Mouse (Mus musculus) spleen, postnatal 14 days (tissue): Measurements from ENCODE around the gene Pck1.

Experiments used
- DNase-seq, 2 experiments: peaks; one replicate each; pipeline ENCODE4 v3.0.0; 2021 to 2022; ENCODE audit warnings: low spot score in 2 of 2

The Pck1 gene

DNA sequence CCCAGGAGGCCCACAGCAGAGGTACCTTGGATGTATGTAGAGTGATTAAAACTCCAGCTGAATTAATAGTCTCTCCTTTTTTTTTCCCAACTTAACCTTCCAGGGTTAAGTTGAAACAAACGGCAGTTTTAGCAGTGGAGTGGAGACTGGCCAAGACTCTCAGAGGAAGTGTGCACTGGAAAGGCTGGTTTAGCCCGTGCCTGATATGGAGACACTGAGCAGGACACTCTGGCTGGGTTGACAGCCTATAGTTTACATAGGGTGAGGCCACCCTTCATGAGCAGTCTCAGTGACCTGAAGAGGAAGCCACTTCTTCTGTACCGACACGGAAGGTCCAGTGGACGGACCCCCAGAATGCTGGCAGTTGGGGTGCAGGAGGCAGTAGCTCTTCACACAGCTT is 1.5 kb upstream of the Pck1 start:
- no peak for DNase-seq

GRCm38 (mm10) chr2:173151784-173152284 is 1.0 kb upstream of the Pck1 start:
- DNase-seq: no peak

DNA sequence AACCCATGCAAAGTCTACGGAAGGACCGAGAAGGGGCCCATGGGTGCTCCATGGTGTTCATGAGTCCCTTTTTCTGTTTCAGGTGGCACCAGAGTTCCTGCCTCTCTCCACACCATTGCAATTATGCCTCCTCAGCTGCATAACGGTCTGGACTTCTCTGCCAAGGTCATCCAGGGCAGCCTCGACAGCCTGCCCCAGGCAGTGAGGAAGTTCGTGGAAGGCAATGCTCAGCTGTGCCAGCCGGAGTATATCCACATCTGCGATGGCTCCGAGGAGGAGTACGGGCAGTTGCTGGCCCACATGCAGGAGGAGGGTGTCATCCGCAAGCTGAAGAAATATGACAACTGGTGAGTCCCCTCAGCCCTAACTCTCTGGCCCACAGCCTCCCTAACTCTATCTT is 418 bp downstream of the Pck1 start:
- no peak for DNase-seq

- no peak for DNase-seq
Measured at GRCm38 (mm10) chr2:173154513-173154912, 1.7 kb downstream of the Pck1 start.

GRCm38 (mm10) chr2:173154962-173155361 is 2.1 kb downstream of the Pck1 start:
- DNase-seq: no peak

GRCm38 (mm10) chr2:173155907-173156306 is 3.1 kb downstream of the Pck1 start:
- DNase-seq: no peak

DNA sequence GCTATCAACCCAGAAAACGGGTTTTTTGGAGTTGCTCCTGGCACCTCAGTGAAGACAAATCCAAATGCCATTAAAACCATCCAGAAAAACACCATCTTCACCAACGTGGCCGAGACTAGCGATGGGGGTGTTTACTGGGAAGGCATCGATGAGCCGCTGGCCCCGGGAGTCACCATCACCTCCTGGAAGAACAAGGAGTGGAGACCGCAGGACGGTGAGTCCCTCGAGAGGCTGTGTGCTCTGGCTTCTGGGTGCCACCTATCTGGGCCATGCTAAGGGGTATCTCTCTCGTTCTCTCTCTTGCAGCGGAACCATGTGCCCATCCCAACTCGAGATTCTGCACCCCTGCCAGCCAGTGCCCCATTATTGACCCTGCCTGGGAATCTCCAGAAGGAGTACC is 4.1 kb downstream of the Pck1 start:
- no peak for DNase-seq

GRCm38 (mm10) chr2:173157376-173157775 is 4.5 kb downstream of the Pck1 start:
- no peak for DNase-seq

- DNase-seq: no peak
Measured at GRCm38 (mm10) chr2:173157871-173158270, 5.0 kb downstream of the Pck1 start.

GRCm38 (mm10) chr2:173158390-173159055 is 5.7 kb downstream of the Pck1 start:
- DNase-seq: no peak

DNA sequence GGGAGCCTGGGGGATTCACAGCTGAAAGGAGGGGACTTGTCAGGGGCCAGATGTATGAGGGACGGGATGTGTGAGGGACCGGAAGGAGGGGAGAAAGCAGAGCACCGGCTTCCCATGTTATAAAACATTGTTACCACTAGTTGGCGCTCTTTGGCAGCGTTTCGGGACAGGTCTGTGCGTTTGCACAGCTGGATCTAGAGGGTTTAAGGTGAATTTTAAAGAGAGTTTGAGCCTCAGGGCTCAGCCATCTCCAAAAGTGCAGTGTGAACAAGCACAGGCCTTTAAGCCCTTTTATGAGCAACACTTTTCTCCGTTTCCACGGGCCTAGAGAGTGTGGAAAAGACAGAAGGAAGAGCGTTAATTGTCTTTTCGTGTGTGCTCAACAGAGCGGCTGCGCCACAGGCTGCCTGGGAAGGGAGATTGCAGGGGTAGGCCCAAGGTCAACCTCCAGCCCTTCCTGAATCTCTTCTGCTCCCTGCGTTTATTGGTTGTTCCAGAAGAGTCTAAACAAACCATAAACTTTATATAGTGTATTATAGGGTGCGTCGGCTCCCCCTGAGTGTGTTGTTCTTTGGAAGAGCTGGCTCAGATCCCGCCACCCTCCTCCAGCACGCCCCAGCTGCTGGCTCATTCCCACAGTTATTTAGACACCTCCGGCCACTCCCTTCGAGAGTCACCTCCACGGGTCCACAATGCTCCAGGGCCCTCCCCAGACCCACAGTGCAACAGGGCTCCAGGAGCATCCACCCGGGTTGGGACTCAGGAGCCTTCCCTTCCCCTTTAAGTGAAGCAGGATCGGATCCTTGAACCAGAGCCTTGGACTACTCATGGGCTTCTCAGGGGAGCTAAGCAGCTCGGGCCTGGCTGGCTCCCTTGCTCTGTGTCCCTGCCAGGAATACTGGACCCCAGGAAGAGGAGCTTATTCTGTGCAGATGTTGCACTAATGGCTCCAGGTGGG is 6.8 kb downstream of the Pck1 start:
- DNase-seq: peak in 1 of 2 experiments; percentile 41

- DNase-seq: no peak
Measured at GRCm38 (mm10) chr2:173163380-173163779, 10.5 kb downstream of the Pck1 start.

DNA sequence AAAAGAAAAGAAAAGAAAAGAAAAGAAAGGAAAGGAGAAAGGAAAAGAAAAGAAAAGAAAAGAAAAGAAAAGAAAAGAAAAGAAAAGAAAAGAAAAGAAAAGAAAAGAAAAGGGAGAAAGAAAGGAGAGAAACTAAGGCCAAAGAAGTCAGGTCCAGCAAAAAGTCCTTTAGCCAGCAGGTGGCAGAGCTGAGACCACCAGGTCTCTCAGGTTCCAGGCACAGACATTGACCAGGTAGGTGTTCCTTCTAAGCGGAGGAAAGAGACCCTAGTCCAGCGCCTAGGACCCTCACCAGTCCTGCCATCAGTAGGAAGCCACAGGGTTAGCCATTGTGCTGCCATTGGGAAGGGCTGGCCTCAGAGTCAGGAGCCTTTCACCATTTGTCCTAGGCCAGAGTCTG is 11.5 kb downstream of the Pck1 start:
- no peak for DNase-seq

- no peak for DNase-seq
Measured at GRCm38 (mm10) chr2:173164946-173165345, 12.1 kb downstream of the Pck1 start.

DNA sequence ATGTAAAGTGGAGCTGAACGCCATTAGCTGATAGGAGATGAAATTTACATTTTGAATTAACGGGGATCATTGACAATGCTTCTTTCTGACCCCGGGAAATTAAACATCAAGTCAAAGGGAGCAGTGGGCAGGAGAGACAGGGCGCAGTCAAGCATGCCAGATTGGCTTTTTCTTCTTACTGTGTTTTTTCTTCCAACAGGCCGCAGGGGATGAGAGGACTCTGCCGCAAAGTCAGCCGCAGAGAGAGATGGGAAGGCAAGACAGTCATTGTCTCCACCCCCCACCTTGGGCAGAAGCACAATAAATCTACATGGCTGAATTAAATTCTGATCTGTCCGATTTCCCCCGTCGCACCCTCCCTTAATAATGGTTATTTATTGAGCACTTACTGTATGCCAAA is 12.5 kb downstream of the Pck1 start:
- DNase-seq: no peak

GRCm38 (mm10) chr2:173168411-173168851 is 15.6 kb downstream of the Pck1 start:
- DNase-seq: no peak

- no peak for DNase-seq
Measured at GRCm38 (mm10) chr2:173170081-173170480, 17.2 kb downstream of the Pck1 start.

DNA sequence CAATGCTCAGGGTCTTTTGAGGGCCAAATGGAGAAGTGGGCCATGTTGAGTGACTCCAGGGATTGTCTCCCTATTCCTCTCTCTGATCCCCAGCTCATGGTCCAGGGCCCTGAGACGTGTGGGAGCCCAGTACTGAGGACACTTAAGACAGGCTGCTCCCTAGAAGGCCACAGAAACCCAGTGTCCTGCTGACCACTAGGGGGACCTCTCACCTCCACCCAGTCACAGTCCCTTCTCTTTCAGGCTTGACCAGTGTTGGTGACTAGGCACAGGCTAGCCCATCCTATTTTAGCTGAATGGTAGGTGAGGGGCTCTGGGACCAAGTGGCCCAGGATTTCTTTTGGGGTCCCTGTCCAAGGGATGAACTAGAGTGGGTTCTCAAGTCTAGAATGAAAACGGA is 17.9 kb downstream of the Pck1 start:
- DNase-seq: no peak

DNA sequence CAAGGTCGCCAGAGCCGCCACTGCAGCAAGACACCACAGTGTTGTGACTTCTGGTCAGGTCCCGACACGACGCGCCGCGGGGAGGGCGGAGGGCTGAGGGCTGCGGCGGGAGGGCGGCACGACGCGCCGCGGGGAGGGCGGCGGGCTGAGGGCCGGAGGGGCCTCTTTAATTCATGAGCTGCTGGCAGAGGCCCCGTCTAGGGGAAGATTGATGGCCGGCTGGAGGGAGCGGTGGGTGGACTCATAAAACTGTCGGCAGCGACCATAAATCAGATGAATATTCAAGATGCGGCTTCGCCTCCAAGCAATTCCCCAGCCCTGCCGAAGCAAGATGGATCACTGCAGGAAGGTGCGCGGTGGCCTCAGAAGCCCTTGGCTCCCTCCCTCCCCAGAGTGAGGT is 18.6 kb downstream of the Pck1 start:
- no peak for DNase-seq

DNA sequence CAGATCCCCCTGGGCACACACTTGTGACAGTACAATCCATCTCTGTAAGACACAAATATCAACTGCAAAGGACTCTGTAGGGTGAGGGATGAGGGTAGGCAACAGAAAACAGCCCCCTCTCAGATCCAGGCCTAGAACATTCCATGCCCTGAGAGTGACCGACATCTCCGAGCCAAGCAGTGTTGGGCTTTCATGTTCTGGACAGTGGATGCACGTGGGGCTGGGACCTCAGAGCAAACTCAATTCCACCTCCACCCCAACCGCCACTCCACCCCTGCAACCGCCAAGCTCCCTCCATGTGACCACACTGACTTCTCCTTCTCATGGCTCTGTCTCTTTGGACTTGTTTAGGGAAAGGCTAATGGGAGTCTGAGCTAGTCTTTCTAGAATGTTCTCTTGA is 19.1 kb downstream of the Pck1 start:
- DNase-seq: peak in 1 of 2 experiments; percentile 5

GRCm38 (mm10) chr2:173172386-173172785 is 19.5 kb downstream of the Pck1 start:
- no peak for DNase-seq

- DNase-seq: peak in 1 of 2 experiments; percentile 6
Measured at GRCm38 (mm10) chr2:173173008-173173407, 20.2 kb downstream of the Pck1 start.
